Mouse (Mus musculus): ENCODE results near the gene Nhsl2. TPM values are rescaled to one million over a fixed set of nuclear protein-coding genes. Genes with fewer than 3 reads are reported as not detected.

Gene Nhsl2
- polyA plus RNA-seq, 1 experiment from 2014 or later = 1.3 TPM

DNA sequence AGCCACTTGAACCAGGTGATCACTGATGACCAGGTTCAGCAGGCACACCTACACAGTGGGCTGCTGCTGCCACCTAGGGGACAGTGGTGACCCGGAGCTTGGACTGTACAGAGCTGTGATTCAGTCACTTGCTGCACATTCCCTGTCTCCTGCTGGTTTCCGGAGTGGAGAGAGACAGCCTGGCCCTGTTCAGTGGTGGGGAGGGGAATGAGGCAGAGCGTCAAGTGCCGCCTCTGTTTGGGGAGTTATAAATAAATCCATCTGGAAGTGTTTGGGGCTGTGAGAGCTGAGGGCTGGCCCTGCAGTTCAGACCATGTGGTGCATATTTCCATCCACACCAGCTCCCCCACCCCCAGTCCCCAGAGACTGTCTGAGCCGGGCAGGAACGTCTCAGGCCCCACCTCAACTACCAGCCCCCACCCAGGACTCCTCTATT lies 93.3 kb downstream of the Nhsl2 start:
- H3K27me3 ChIP-seq (replicated peaks; ENCODE audit: control insufficient read depth, insufficient read depth, low read length) = 0 out of 2 replicates have a peak, but pooled peaks cover 5% of the 10 kb centered on the region
- H3K4me2 ChIP-seq (replicated peaks; ENCODE audit: low read depth) = no peak overlapping the region
- H3K4me1 ChIP-seq (replicated peaks; ENCODE audit: control insufficient read depth, insufficient read depth, low read length) = no peaks in the 10 kb centered on the region
- no peak overlapping the region for H3K9ac ChIP-seq (ENCODE audit: low read depth, low read length)
- 23% methylated on average over 6 of the region's 6 CpGs for WGBS
- no peak overlapping the region for H3K27ac ChIP-seq (ENCODE audit: low read depth, low read length)
- no peak overlapping the region for H3K4me3 ChIP-seq (ENCODE audit: low read depth, low read length)
- no peaks in the 10 kb centered on the region for H3K36me3 ChIP-seq (ENCODE audit: control insufficient read depth, insufficient read depth)
- ATAC-seq = peak; percentile 47; the same call in 1 of the 2 replicates
- H3K9me3 ChIP-seq (ENCODE audit: control insufficient read depth) = no peaks in the 10 kb centered on the region
- peak; percentile 91 for TF ChIP-seq CTCF (IDR thresholded peaks at IDR 0.05; ENCODE audit: low read depth)

DNA sequence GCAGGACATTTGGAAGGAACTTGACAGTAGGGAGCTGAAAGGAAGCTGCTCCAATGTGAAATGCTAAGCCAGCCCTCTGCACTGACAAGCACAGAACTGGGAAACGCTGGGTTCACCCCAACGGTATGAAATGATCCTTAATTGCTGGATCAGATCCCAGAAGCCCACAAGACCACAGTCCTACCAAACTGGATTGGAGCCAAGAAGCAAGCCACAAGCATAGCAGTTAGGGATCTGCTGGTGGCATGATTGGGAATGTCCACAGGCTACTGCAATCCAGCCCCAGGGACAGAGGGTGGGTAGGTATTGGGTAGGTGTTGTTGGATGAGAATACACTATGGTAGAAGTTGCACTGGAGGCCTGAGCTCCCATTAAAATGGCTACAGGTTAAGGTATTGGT lies 94.6 kb downstream of the Nhsl2 start:
- Histone ChIP-seq H3K4me1 (replicated peaks; ENCODE audit: control insufficient read depth, insufficient read depth, low read length) (no peaks in the 10 kb centered on the region), H3K4me3 (ENCODE audit: low read depth, low read length) (no peak overlapping the region), H3K27me3 (replicated peaks; ENCODE audit: control insufficient read depth, insufficient read depth, low read length) (0 out of 2 replicates have a peak, but pooled peaks cover 5% of the 10 kb centered on the region), H3K9ac (ENCODE audit: low read depth, low read length) (no peak overlapping the region), H3K9me3 (ENCODE audit: control insufficient read depth) (no peaks in the 10 kb centered on the region), H3K27ac (ENCODE audit: low read depth, low read length) (no peak overlapping the region), H3K4me2 (replicated peaks; ENCODE audit: low read depth) (no peak overlapping the region), H3K36me3 (ENCODE audit: control insufficient read depth, insufficient read depth) (no peaks in the 10 kb centered on the region)
- no peak for ATAC-seq
- 65% methylated on average over 2 of the region's 2 CpGs for WGBS
- TF ChIP-seq CTCF (IDR thresholded peaks at IDR 0.05; ENCODE audit: low read depth) = no peak

DNA sequence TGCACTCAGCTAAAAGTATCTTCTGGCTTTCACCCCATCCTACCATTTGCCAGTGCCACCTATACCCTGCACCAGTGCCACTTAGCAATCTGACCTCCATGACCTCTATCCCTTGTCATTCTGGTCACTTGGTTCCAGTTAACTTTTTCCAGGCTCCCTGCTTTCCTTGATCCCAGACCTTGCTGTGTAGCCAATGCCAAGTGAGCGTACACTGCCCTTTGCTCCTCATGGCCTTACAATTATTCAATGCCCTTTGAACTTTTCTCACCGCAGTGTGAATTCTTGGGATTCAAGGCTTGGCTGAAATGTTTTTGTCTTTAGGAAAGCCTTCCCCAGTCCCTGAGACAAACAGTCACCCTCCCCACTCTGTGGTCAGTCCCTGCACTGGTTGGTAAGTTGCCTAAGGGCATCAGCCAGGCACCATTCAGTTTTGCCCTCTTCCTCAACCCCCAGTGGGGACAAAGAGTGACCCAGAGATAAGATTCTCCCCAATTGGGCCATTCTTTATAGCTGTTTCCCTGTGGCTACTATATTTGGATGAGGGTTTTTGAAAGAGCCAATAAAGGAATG lies 95.7 kb downstream of the Nhsl2 start:
- Histone ChIP-seq H3K27ac (ENCODE audit: low read depth, low read length) (no peak overlapping the region), H3K9me3 (ENCODE audit: control insufficient read depth) (no peaks in the 10 kb centered on the region), H3K4me3 (ENCODE audit: low read depth, low read length) (no peak overlapping the region), H3K4me2 (replicated peaks; ENCODE audit: low read depth) (no peak overlapping the region), H3K9ac (ENCODE audit: low read depth, low read length) (no peak overlapping the region), H3K36me3 (ENCODE audit: control insufficient read depth, insufficient read depth) (no peaks in the 10 kb centered on the region), H3K4me1 (replicated peaks; ENCODE audit: control insufficient read depth, insufficient read depth, low read length) (no peaks in the 10 kb centered on the region), H3K27me3 (replicated peaks; ENCODE audit: control insufficient read depth, insufficient read depth, low read length) (0 out of 2 replicates have a peak, but pooled peaks cover 5% of the 10 kb centered on the region)
- no peak for ATAC-seq
- no peak for TF ChIP-seq CTCF (IDR thresholded peaks at IDR 0.05; ENCODE audit: low read depth)
- 65% methylated on average over 2 of the region's 2 CpGs for WGBS

GRCm38 (mm10) chrX:101952436-101952835 lies 103.3 kb downstream of the Nhsl2 start:
- no peak for TF ChIP-seq CTCF (IDR thresholded peaks at IDR 0.05; ENCODE audit: low read depth)
- Histone ChIP-seq H3K27me3 (replicated peaks; ENCODE audit: control insufficient read depth, insufficient read depth, low read length) (no peaks in the 10 kb centered on the region; the same call in 1 of the 2 replicates), H3K4me2 (replicated peaks; ENCODE audit: low read depth) (no peak overlapping the region), H3K36me3 (ENCODE audit: control insufficient read depth, insufficient read depth) (no peaks in the 10 kb centered on the region), H3K4me3 (ENCODE audit: low read depth, low read length) (no peak overlapping the region), H3K4me1 (replicated peaks; ENCODE audit: control insufficient read depth, insufficient read depth, low read length) (no peaks in the 10 kb centered on the region), H3K9ac (ENCODE audit: low read depth, low read length) (no peak overlapping the region), H3K27ac (ENCODE audit: low read depth, low read length) (no peak overlapping the region), H3K9me3 (ENCODE audit: control insufficient read depth) (no peaks in the 10 kb centered on the region)
- WGBS = 46% methylated on average over 6 of the region's 6 CpGs
- no peak for ATAC-seq

DNA sequence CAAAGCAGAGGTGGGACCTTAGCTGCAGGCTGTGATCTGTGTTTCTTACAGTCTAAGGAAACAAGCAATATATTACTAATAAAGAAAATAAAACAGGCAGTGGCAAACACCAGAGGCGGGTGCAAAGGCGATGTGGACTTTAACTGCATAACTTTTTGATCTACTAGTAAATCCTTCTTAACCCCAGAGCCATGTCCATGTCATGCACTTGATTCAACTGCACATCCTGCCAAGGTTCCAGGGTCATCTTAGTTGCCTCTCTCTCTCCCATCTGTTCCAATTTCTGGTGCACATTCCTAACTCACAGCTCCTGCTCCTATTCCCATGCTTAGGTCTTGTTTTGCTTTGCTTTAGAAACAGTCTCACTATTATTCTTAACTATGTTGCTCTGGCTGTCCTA lies 104.1 kb downstream of the Nhsl2 start:
- H3K4me1 ChIP-seq (replicated peaks; ENCODE audit: control insufficient read depth, insufficient read depth, low read length) = no peaks in the 10 kb centered on the region
- no peak overlapping the region for H3K9ac ChIP-seq (ENCODE audit: low read depth, low read length)
- H3K27me3 ChIP-seq (replicated peaks; ENCODE audit: control insufficient read depth, insufficient read depth, low read length) = no peaks in the 10 kb centered on the region; the same call in 1 of the 2 replicates
- H3K27ac ChIP-seq (ENCODE audit: low read depth, low read length) = no peak overlapping the region
- 87% methylated on average over 2 of the region's 2 CpGs for WGBS
- H3K36me3 ChIP-seq (ENCODE audit: control insufficient read depth, insufficient read depth) = no peaks in the 10 kb centered on the region
- H3K9me3 ChIP-seq (ENCODE audit: control insufficient read depth) = no peaks in the 10 kb centered on the region
- ATAC-seq = no peak
- H3K4me3 ChIP-seq (ENCODE audit: low read depth, low read length) = no peak overlapping the region
- no peak overlapping the region for H3K4me2 ChIP-seq (replicated peaks; ENCODE audit: low read depth)
- TF ChIP-seq CTCF (IDR thresholded peaks at IDR 0.05; ENCODE audit: low read depth) = no peak

GRCm38 (mm10) chrX:101953787-101954491 lies 104.8 kb downstream of the Nhsl2 start:
- H3K27me3 ChIP-seq (replicated peaks; ENCODE audit: control insufficient read depth, insufficient read depth, low read length) = no peaks in the 10 kb centered on the region; the same call in 1 of the 2 replicates
- H3K27ac ChIP-seq (ENCODE audit: low read depth, low read length) = no peak overlapping the region
- H3K9ac ChIP-seq (ENCODE audit: low read depth, low read length) = no peak overlapping the region
- peak; percentile 93 for TF ChIP-seq CTCF (IDR thresholded peaks at IDR 0.05; ENCODE audit: low read depth)
- 22% methylated on average over 30 of the region's 30 CpGs for WGBS
- H3K4me1 ChIP-seq (replicated peaks; ENCODE audit: control insufficient read depth, insufficient read depth, low read length) = no peaks in the 10 kb centered on the region
- no peaks in the 10 kb centered on the region for H3K9me3 ChIP-seq (ENCODE audit: control insufficient read depth)
- H3K36me3 ChIP-seq (ENCODE audit: control insufficient read depth, insufficient read depth) = no peaks in the 10 kb centered on the region
- H3K4me2 ChIP-seq (replicated peaks; ENCODE audit: low read depth) = peak overlapping the region; percentile 56
- peak; percentile 98 for ATAC-seq
- 0 out of 2 replicates have a peak overlapping the region, but pooled peaks have one; percentile 14 for H3K4me3 ChIP-seq (ENCODE audit: low read depth, low read length)
